Mouse (Mus musculus): ENCODE data around the gene Plcd4. TPM values are rescaled to one million over a fixed set of nuclear protein-coding genes. Genes with fewer than 3 reads are reported as not detected.

Plcd4 gene
- polyA plus RNA-seq, 1 experiment from 2014 or later, result 0.75 TPM

- no peaks in the 10 kb centered on the region for H3K27me3 ChIP-seq (ENCODE audit: control insufficient read depth, insufficient read depth, low read length)
- no peak overlapping the region for H3K4me3 ChIP-seq (ENCODE audit: low read depth, low read length)
- H3K9me3 ChIP-seq (ENCODE audit: control insufficient read depth, low read length), result no peaks in the 10 kb centered on the region
- no peak for DNase-seq (ENCODE audit: low spot score)
- H3K27ac ChIP-seq (ENCODE audit: low read depth, low read length), result no peak overlapping the region
- H3K9ac ChIP-seq (ENCODE audit: low read length), result no peak overlapping the region
- H3K36me3 ChIP-seq (ENCODE audit: control insufficient read depth, insufficient read depth, low read length), result peaks cover 2% of the 10 kb centered on the region; the same call in 1 of the 2 replicates
- no peaks in the 10 kb centered on the region for H3K4me1 ChIP-seq (replicated peaks; ENCODE audit: control insufficient read depth, insufficient read depth, low read length)
- ATAC-seq (replicated peaks; ENCODE audit: low FRiP score), result no peak
- no peak overlapping the region for H3K4me2 ChIP-seq (ENCODE audit: low read depth, low read length, severe bottlenecking)
These were observed 22.8 kb upstream of the Plcd4 start for GRCm38 (mm10) chr1:74519875-74520274.

GRCm38 (mm10) chr1:74524746-74525145 lies 17.9 kb upstream of the Plcd4 start:
- ATAC-seq (replicated peaks; ENCODE audit: low FRiP score), result no peak
- 91% methylated on average over 4 of the region's 4 CpGs for WGBS

GRCm38 (mm10) chr1:74528589-74528988 lies 14.1 kb upstream of the Plcd4 start:
- 93% methylated on average over 7 of the region's 7 CpGs for WGBS
- Histone ChIP-seq H3K4me1 (replicated peaks; ENCODE audit: control insufficient read depth, insufficient read depth, low read length) (no peaks in the 10 kb centered on the region), H3K9ac (ENCODE audit: low read length) (no peak overlapping the region), H3K9me3 (ENCODE audit: control insufficient read depth, low read length) (no peaks in the 10 kb centered on the region), H3K36me3 (ENCODE audit: control insufficient read depth, insufficient read depth, low read length) (peaks cover 9% of the 10 kb centered on the region; the same call in 1 of the 2 replicates), H3K27ac (ENCODE audit: low read depth, low read length) (no peak overlapping the region), H3K27me3 (ENCODE audit: control insufficient read depth, insufficient read depth, low read length) (no peaks in the 10 kb centered on the region), H3K4me2 (ENCODE audit: low read depth, low read length, severe bottlenecking) (no peak overlapping the region), H3K4me3 (ENCODE audit: low read depth, low read length) (no peak overlapping the region)
- ATAC-seq (replicated peaks; ENCODE audit: low FRiP score), result no peak
- no peak for DNase-seq (ENCODE audit: low spot score)

More at GRCm38 (mm10) chr1:74524746-74525145, 17.9 kb upstream of the Plcd4 start:
- Histone ChIP-seq H3K4me1 (replicated peaks; ENCODE audit: control insufficient read depth, insufficient read depth, low read length) (no peaks in the 10 kb centered on the region), H3K27ac (ENCODE audit: low read depth, low read length) (no peak overlapping the region), H3K4me3 (ENCODE audit: low read depth, low read length) (no peak overlapping the region), H3K9ac (ENCODE audit: low read length) (no peak overlapping the region), H3K27me3 (ENCODE audit: control insufficient read depth, insufficient read depth, low read length) (no peaks in the 10 kb centered on the region), H3K4me2 (ENCODE audit: low read depth, low read length, severe bottlenecking) (no peak overlapping the region), H3K9me3 (ENCODE audit: control insufficient read depth, low read length) (no peaks in the 10 kb centered on the region), H3K36me3 (ENCODE audit: control insufficient read depth, insufficient read depth, low read length) (peaks cover 9% of the 10 kb centered on the region; the same call in 1 of the 2 replicates)
- no peak for DNase-seq (ENCODE audit: low spot score)

GRCm38 (mm10) chr1:74538650-74539049 lies 4.0 kb upstream of the Plcd4 start:
- no peak overlapping the region for H3K27ac ChIP-seq (ENCODE audit: low read depth, low read length)
- DNase-seq (ENCODE audit: low spot score), result no peak
- no peaks in the 10 kb centered on the region for H3K27me3 ChIP-seq (ENCODE audit: control insufficient read depth, insufficient read depth, low read length)
- H3K4me3 ChIP-seq (ENCODE audit: low read depth, low read length), result no peak overlapping the region
- peaks cover 8% of the 10 kb centered on the region; the same call in 1 of the 2 replicates for H3K4me1 ChIP-seq (replicated peaks; ENCODE audit: control insufficient read depth, insufficient read depth, low read length)
- ATAC-seq (replicated peaks; ENCODE audit: low FRiP score), result no peak
- H3K9me3 ChIP-seq (ENCODE audit: control insufficient read depth, low read length), result no peaks in the 10 kb centered on the region
- H3K4me2 ChIP-seq (ENCODE audit: low read depth, low read length, severe bottlenecking), result no peak overlapping the region
- no peaks in the 10 kb centered on the region for H3K36me3 ChIP-seq (ENCODE audit: control insufficient read depth, insufficient read depth, low read length)
- no peak overlapping the region for H3K9ac ChIP-seq (ENCODE audit: low read length)

GRCm38 (mm10) chr1:74544184-74544583 lies 1.5 kb downstream of the Plcd4 start, which contains the start of gene Usp37:
Gene Usp37 (minus strand): TSS chr1:74544284.
- Histone ChIP-seq H3K36me3 (ENCODE audit: control insufficient read depth, insufficient read depth, low read length) (no peaks in the 10 kb centered on the region), H3K4me2 (ENCODE audit: low read depth, low read length, severe bottlenecking) (no peak within 1 kb of the TSS), H3K27me3 (ENCODE audit: control insufficient read depth, insufficient read depth, low read length) (no peaks in the 10 kb centered on the region), H3K9me3 (ENCODE audit: control insufficient read depth, low read length) (no peaks in the 10 kb centered on the region), H3K4me1 (replicated peaks; ENCODE audit: control insufficient read depth, insufficient read depth, low read length) (peaks cover 8% of the 10 kb centered on the region; the same call in 1 of the 2 replicates), H3K27ac (ENCODE audit: low read depth, low read length) (no peak within 1 kb of the TSS), H3K9ac (ENCODE audit: low read length) (no peak within 1 kb of the TSS), H3K4me3 (ENCODE audit: low read depth, low read length) (no peak within 1 kb of the TSS)
- ATAC-seq (replicated peaks; ENCODE audit: low FRiP score), result no peak
- 60% methylated on average over 4 of the region's 4 CpGs for WGBS
- no peak for DNase-seq (ENCODE audit: low spot score)

- ATAC-seq (replicated peaks; ENCODE audit: low FRiP score) (no peak), DNase-seq (ENCODE audit: low spot score) (no peak)
- Histone ChIP-seq H3K27me3 (ENCODE audit: control insufficient read depth, insufficient read depth, low read length) (no peaks in the 10 kb centered on the region), H3K27ac (ENCODE audit: low read depth, low read length) (no peak overlapping the region), H3K9ac (ENCODE audit: low read length) (no peak overlapping the region), H3K9me3 (ENCODE audit: control insufficient read depth, low read length) (no peaks in the 10 kb centered on the region), H3K4me1 (replicated peaks; ENCODE audit: control insufficient read depth, insufficient read depth, low read length) (no peaks in the 10 kb centered on the region), H3K4me3 (ENCODE audit: low read depth, low read length) (no peak overlapping the region), H3K4me2 (ENCODE audit: low read depth, low read length, severe bottlenecking) (no peak overlapping the region), H3K36me3 (ENCODE audit: control insufficient read depth, insufficient read depth, low read length) (no peaks in the 10 kb centered on the region)
- 83% methylated on average over 5 of the region's 5 CpGs for WGBS
These were observed 16.4 kb downstream of the Plcd4 start for GRCm38 (mm10) chr1:74559061-74559460.

- Histone ChIP-seq H3K9ac (ENCODE audit: low read length) (no peak overlapping the region), H3K4me3 (ENCODE audit: low read depth, low read length) (no peak overlapping the region), H3K27me3 (ENCODE audit: control insufficient read depth, insufficient read depth, low read length) (no peaks in the 10 kb centered on the region), H3K4me1 (replicated peaks; ENCODE audit: control insufficient read depth, insufficient read depth, low read length) (no peaks in the 10 kb centered on the region), H3K36me3 (ENCODE audit: control insufficient read depth, insufficient read depth, low read length) (peaks cover 9% of the 10 kb centered on the region; the same call in 1 of the 2 replicates), H3K9me3 (ENCODE audit: control insufficient read depth, low read length) (no peaks in the 10 kb centered on the region), H3K27ac (ENCODE audit: low read depth, low read length) (no peak overlapping the region), H3K4me2 (ENCODE audit: low read depth, low read length, severe bottlenecking) (no peak overlapping the region)
- WGBS, result 85% methylated on average over 6 of the region's 6 CpGs
- ATAC-seq (replicated peaks; ENCODE audit: low FRiP score), result no peak
- DNase-seq (ENCODE audit: low spot score), result no peak
These were observed 23.1 kb downstream of the Plcd4 start for GRCm38 (mm10) chr1:74565834-74566233.

GRCm38 (mm10) chr1:74569739-74570719 lies 27.3 kb downstream of the Plcd4 start:
- H3K4me3 ChIP-seq (ENCODE audit: low read depth, low read length), result no peak overlapping the region
- H3K9ac ChIP-seq (ENCODE audit: low read length), result no peak overlapping the region
- no peaks in the 10 kb centered on the region for H3K9me3 ChIP-seq (ENCODE audit: control insufficient read depth, low read length)
- no peak for ATAC-seq (replicated peaks; ENCODE audit: low FRiP score)
- no peaks in the 10 kb centered on the region for H3K4me1 ChIP-seq (replicated peaks; ENCODE audit: control insufficient read depth, insufficient read depth, low read length)
- no peak for DNase-seq (ENCODE audit: low spot score)
- no peaks in the 10 kb centered on the region for H3K27me3 ChIP-seq (ENCODE audit: control insufficient read depth, insufficient read depth, low read length)
- peaks cover 19% of the 10 kb centered on the region for H3K36me3 ChIP-seq (ENCODE audit: control insufficient read depth, insufficient read depth, low read length)
- H3K27ac ChIP-seq (ENCODE audit: low read depth, low read length), result no peak overlapping the region
- no peak overlapping the region for H3K4me2 ChIP-seq (ENCODE audit: low read depth, low read length, severe bottlenecking)
- 94% methylated on average over 29 of the region's 29 CpGs for WGBS
